Mouse (Mus musculus) liver, adult 2 months (tissue): ENCODE data around the gene Prpsap1. TPM values are rescaled to one million over a fixed set of nuclear protein-coding genes. Genes with fewer than 3 reads are reported as not detected.

ENCODE experiments used
- DNase-seq: peaks from one replicate; pipeline ENCODE4 v3.0.0-alpha.2; 2011; ENCODE audit warnings: low read depth, low spot score; ENCODE audit errors: extremely low read depth
- H3K27ac ChIP-seq: fragments of 200-500 bp; replicated peaks from 2 replicates; pipeline ENCODE4 v1.5.1; 2012; ENCODE audit warnings: low read depth, mild to moderate bottlenecking, control low read depth, inconsistent platforms, low read length; ENCODE audit not compliant: insufficient read depth
- H3K27me3 ChIP-seq: fragments of 200-500 bp; 2 replicates; pipeline ENCODE4 v1.6.1; 2012; ENCODE audit warnings: mild to moderate bottlenecking, moderate library complexity, low read length, inconsistent platforms; ENCODE audit not compliant: control insufficient read depth, insufficient read depth
- H3K36me3 ChIP-seq: fragments of 200-500 bp; 2 replicates; pipeline ENCODE4 v1.6.1; 2012; ENCODE audit warnings: low read length, inconsistent platforms; ENCODE audit not compliant: control insufficient read depth, insufficient read depth
- H3K4me1 ChIP-seq: fragments of 200-500 bp; 2 replicates; pipeline ENCODE4 v1.6.1; 2011; ENCODE audit warnings: low read length; ENCODE audit not compliant: control insufficient read depth, insufficient read depth
- H3K4me3 ChIP-seq: fragments of 200-500 bp; 2 replicates; pipeline ENCODE4 v1.5.1; 2011; ENCODE audit warnings: low read depth, mild to moderate bottlenecking, control low read depth, low read length, moderate library complexity; ENCODE audit not compliant: insufficient read depth
- H3K79me2 ChIP-seq: fragments of 200-500 bp; 2 replicates; pipeline ENCODE4 v1.6.1; 2012; ENCODE audit warnings: inconsistent platforms, mild to moderate bottlenecking, low read length, moderate library complexity; ENCODE audit not compliant: control insufficient read depth, insufficient read depth
- H3K9ac ChIP-seq: fragments of 200-500 bp; 2 replicates; pipeline ENCODE4 v1.6.1; 2012; ENCODE audit warnings: low read depth, mild to moderate bottlenecking, control low read depth, inconsistent platforms, low read length
- CTCF ChIP-seq: fragments of 200-500 bp; IDR thresholded peaks from 2 replicates; pipeline ENCODE4 v1.5.1; 2011; ENCODE audit warnings: low read depth, low read length, control low read depth
- POLR2A ChIP-seq: fragments of 200-500 bp; IDR thresholded peaks from 2 replicates; pipeline ENCODE4 v1.6.1; 2011; ENCODE audit warnings: low read length, control low read depth; ENCODE audit not compliant: insufficient read depth; ENCODE audit errors: extremely low read depth
- WGBS: fragments of 180-500 bp; shearing (Covaris S2); methylation state at CpG from one replicate; pipeline ENCODE4 v1.1.7; 2018; 5-methylcytosine and 5-hydroxymethylcytosine counted together
- polyA plus RNA-seq: library from polyadenylated mRNA; depleted of rRNA; stranded (reverse); fragments of >200 nt; gene quantifications from 2 replicates; pipeline ENCODE4 v1.2.3, GENCODE M21; 2012; rRNA removed
- total RNA-seq: library from RNA; depleted of rRNA; stranded (reverse); fragments of >200 nt; gene quantifications from 2 replicates; pipeline ENCODE4 v1.2.3, GENCODE M21; 2014; rRNA removed

Prpsap1 gene
- total RNA-seq (37.7 and 59.0 TPM in 2 replicates), polyA plus RNA-seq (72.8 and 80.1 TPM in 2 replicates)

- H3K9ac ChIP-seq = no peak within 1 kb of the TSS
- no peaks in the 10 kb centered on the region for H3K36me3 ChIP-seq
- TF ChIP-seq CTCF = peak; percentile 89
- no peak for TF ChIP-seq POLR2A
- 33% methylated on average over 4 of the region's 4 CpGs for WGBS
- H3K4me3 ChIP-seq = no peak within 1 kb of the TSS
- H3K4me1 ChIP-seq = peaks cover 4% of the 10 kb centered on the region
- no peaks in the 10 kb centered on the region; the same call in 1 of the 2 replicates for H3K79me2 ChIP-seq
- H3K27me3 ChIP-seq = no peaks in the 10 kb centered on the region
- DNase-seq = peak; percentile 62
- peak within 1 kb of the TSS; percentile 21; the same call in 1 of the 2 replicates for H3K27ac ChIP-seq
Observed at GRCm38 (mm10) chr11:116493795-116494252, at the start of gene Prpsap1. Gene Prpsap1, minus strand, starts transcription at chr11:116494202.

GRCm38 (mm10) chr11:116543110-116543509 lies 49.1 kb upstream of the Prpsap1 start:
- WGBS = 85% methylated on average over 4 of the region's 4 CpGs
- no peak for DNase-seq
- H3K4me3 ChIP-seq = no peak overlapping the region
- no peaks in the 10 kb centered on the region for H3K4me1 ChIP-seq
- H3K27me3 ChIP-seq = no peaks in the 10 kb centered on the region
- H3K79me2 ChIP-seq = no peaks in the 10 kb centered on the region
- no peak overlapping the region for H3K27ac ChIP-seq
- H3K9ac ChIP-seq = no peak overlapping the region
- TF ChIP-seq POLR2A (no peak), CTCF (peak; percentile 79)
- H3K36me3 ChIP-seq = no peaks in the 10 kb centered on the region; the same call in 1 of the 2 replicates

GRCm38 (mm10) chr11:116541183-116541582 lies 47.2 kb upstream of the Prpsap1 start:
- Histone ChIP-seq H3K4me3 (no peak overlapping the region), H3K36me3 (no peaks in the 10 kb centered on the region; the same call in 1 of the 2 replicates), H3K27me3 (no peaks in the 10 kb centered on the region), H3K9ac (no peak overlapping the region), H3K4me1 (no peaks in the 10 kb centered on the region), H3K79me2 (no peaks in the 10 kb centered on the region), H3K27ac (no peak overlapping the region)
- WGBS = 94% methylated on average over 11 of the region's 11 CpGs
- no peak for DNase-seq
- no peak for TF ChIP-seq CTCF
- no peak for TF ChIP-seq POLR2A

GRCm38 (mm10) chr11:116538142-116538735 lies 44.2 kb upstream of the Prpsap1 start:
- TF ChIP-seq POLR2A (no peak), CTCF (no peak)
- Histone ChIP-seq H3K36me3 (no peaks in the 10 kb centered on the region), H3K9ac (no peak overlapping the region), H3K27me3 (peaks cover 3% of the 10 kb centered on the region; the same call in 1 of the 2 replicates), H3K4me3 (no peak overlapping the region), H3K27ac (no peak overlapping the region), H3K4me1 (no peaks in the 10 kb centered on the region), H3K79me2 (no peaks in the 10 kb centered on the region)
- 94% methylated on average over 12 of the region's 12 CpGs for WGBS
- no peak for DNase-seq

GRCm38 (mm10) chr11:116537388-116537787 lies 43.4 kb upstream of the Prpsap1 start:
- no peaks in the 10 kb centered on the region for H3K36me3 ChIP-seq
- 87% methylated on average over 5 of the region's 5 CpGs for WGBS

GRCm38 (mm10) chr11:116536685-116537084 lies 42.7 kb upstream of the Prpsap1 start:
- TF ChIP-seq CTCF (no peak), POLR2A (no peak)
- Histone ChIP-seq H3K4me1 (no peaks in the 10 kb centered on the region), H3K36me3 (no peaks in the 10 kb centered on the region), H3K27ac (no peak overlapping the region), H3K4me3 (no peak overlapping the region), H3K9ac (no peak overlapping the region), H3K27me3 (peaks cover 14% of the 10 kb centered on the region), H3K79me2 (no peaks in the 10 kb centered on the region)
- DNase-seq = no peak
- WGBS = 89% methylated on average over 7 of the region's 7 CpGs

More at GRCm38 (mm10) chr11:116537388-116537787, 43.4 kb upstream of the Prpsap1 start:
- H3K4me1 ChIP-seq = no peaks in the 10 kb centered on the region
- H3K4me3 ChIP-seq = no peak overlapping the region
- H3K79me2 ChIP-seq = no peaks in the 10 kb centered on the region
- peaks cover 12% of the 10 kb centered on the region; the same call in 1 of the 2 replicates for H3K27me3 ChIP-seq
- DNase-seq = no peak
- no peak overlapping the region for H3K9ac ChIP-seq
- TF ChIP-seq CTCF (no peak), POLR2A (no peak)
- no peak overlapping the region for H3K27ac ChIP-seq
